ENCODE assay signal across 11 mouse cellular contexts in genomic region chr6:28622522-28622921, GRCm38 (mm10).
A peak's percentile ranks its signal among the peaks of the same experiment; 100 is the strongest.
DNase-seq lines count a peak whose midpoint lies in the region; ATAC-seq and TF ChIP-seq lines count a peak whose summit lies in the region.
"Had no signal": no experiment of that assay in that cellular context is flagged by ENCODE, and none has a peak within 500 bp of the region (broad histone marks: within the 10 kb centered on the region; RNA-seq: fewer than 3 reads in every experiment).

No protein-coding gene starts in this region.

- intact Hi-C loops in heart, postnatal 36 days (cut with DNase I): loop anchor here (10.0 kb wide), 1 partner anchor 198 kb away; the partner anchor contains the start of genes Arf5, Fscn3 and Gcc1

- H3K4me2 ChIP-seq in liver, embryonic 16.5 days (ENCODE audit: low read depth, low read length): no peak overlapping the region
- H3K4me2 ChIP-seq: midbrain, embryonic 11.5 days had no signal

- TF ChIP-seq CTCF in G1E (IDR thresholded peaks at IDR 0.05; ENCODE audit: low read depth, low read length): no peak

- H3K4me3 ChIP-seq in G1E (ENCODE audit: low read depth, low read length): no peak overlapping the region
- no peak overlapping the region for H3K4me3 ChIP-seq in liver, embryonic 16.5 days (ENCODE audit: low read depth, low read length)

- peak overlapping the region; percentile 63; the same call in 1 of the 2 replicates for H3K27ac ChIP-seq in liver, embryonic 16.5 days (ENCODE audit: low read length)

- peaks cover 20% of the 10 kb centered on the region for H3K4me1 ChIP-seq in G1E (ENCODE audit: insufficient read depth, low read depth, low read length)
- peaks cover 46% of the 10 kb centered on the region for H3K4me1 ChIP-seq in liver, embryonic 16.5 days (ENCODE audit: control insufficient read depth, low read depth, low read length)

- WGBS in liver, embryonic 16.5 days (ENCODE audit: insufficient replicate concordance): 22% methylated on average over 6 of the region's 6 CpGs

- H3K36me3 ChIP-seq in G1E (replicated peaks): peaks cover 57% of the 10 kb centered on the region
- H3K36me3 ChIP-seq in liver, embryonic 16.5 days (ENCODE audit: control insufficient read depth, insufficient read depth): peaks cover 2% of the 10 kb centered on the region; the same call in 1 of the 2 replicates

- no peak overlapping the region for H3K9ac ChIP-seq in liver, embryonic 16.5 days (ENCODE audit: low read depth, low read length)

- H3K27me3 ChIP-seq in G1E (ENCODE audit: insufficient read depth, low read length): no peaks in the 10 kb centered on the region
- H3K27me3 ChIP-seq in liver, embryonic 16.5 days (ENCODE audit: control insufficient read depth, insufficient read depth, low read depth, low read length): no peaks in the 10 kb centered on the region

- DNase-seq in G1E (ENCODE audit: low spot score): no peak
- DNase-seq in adipocyte (ENCODE audit: low spot score): peak; percentile 62
- DNase-seq in heart, postnatal 36 days: peak; percentile 28 to 38
- DNase-seq in left cerebral cortex, adult 9 months (ENCODE audit: low spot score in 2 of 2): no peak
- no peak for DNase-seq in embryo, embryonic 10 days (ENCODE audit: low spot score)
- DNase-seq in layer of hippocampus, adult 11-12 months (ENCODE audit: low spot score): no peak
- DNase-seq: cerebellum, adult 9-11 months; retina, postnatal 1 day; thymus, postnatal 36 days had no signal

- no peaks in the 10 kb centered on the region for H3K9me3 ChIP-seq in G1E (replicated peaks)
- no peaks in the 10 kb centered on the region for H3K9me3 ChIP-seq in liver, embryonic 16.5 days (replicated peaks; ENCODE audit: control insufficient read depth, low read length)

- peak; percentile 56; the same call in 1 of the 2 replicates for ATAC-seq in G1E (ENCODE audit: extremely low read depth, insufficient number of reproducible peaks, low FRiP score, poor library complexity, severe bottlenecking)
- ATAC-seq in liver, embryonic 16.5 days (ENCODE audit: low read depth): peak; percentile 76

Comparison
In these comparisons a context has a peak if more than half of its experiments do, and no peak if none do; other contexts are left out.
1. DNase-seq: peak in adipocyte (single experiment) and heart, postnatal 36 days (2 of 2); none in G1E (single experiment), left cerebral cortex, adult 9 months (0 of 2), embryo, embryonic 10 days (single experiment) and layer of hippocampus, adult 11-12 months (single experiment).